Mouse (Mus musculus) ES-E14 (cell line): ENCODE results near the gene Rims3.

Source experiments
- CHD2 ChIP-seq: IDR thresholded peaks from 2 replicates; pipeline ENCODE4 v1.6.1; 2014; ENCODE audit warnings: mild to moderate bottlenecking, low read depth, low read length, inconsistent platforms
- HCFC1 ChIP-seq: IDR thresholded peaks from 2 replicates; pipeline ENCODE4 v1.6.1; 2012; ENCODE audit warnings: low read length, inconsistent platforms, borderline replicate concordance; ENCODE audit not compliant: insufficient read depth

DNA sequence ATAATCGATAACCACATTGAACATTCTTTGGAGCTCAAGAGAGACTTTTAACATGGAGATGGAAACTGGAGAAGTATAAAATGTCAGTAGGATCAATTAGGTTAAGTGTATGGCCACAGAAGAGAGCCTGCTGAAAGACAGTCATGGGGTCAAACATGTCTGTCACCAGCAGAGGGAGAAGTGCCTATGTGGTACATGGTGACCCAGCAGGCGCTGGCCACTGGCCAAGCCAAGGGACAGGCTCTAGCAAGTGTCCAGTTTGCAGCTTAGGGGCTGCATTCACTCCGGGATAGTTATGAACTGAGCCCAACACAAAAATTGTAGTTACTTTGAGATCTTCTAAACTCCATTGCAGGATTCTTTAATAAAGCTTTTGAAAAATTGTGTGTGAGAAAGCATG, 74.1 kb downstream of the Rims3 start:
- TF ChIP-seq HCFC1 (no peak), CHD2 (no peak)
